Mouse (Mus musculus): ENCODE measurements around the gene Cyp8b1. TPM values are rescaled to one million over a fixed set of nuclear protein-coding genes. Genes with fewer than 3 reads are reported as not detected.

Gene Cyp8b1
- polyA plus RNA-seq (2015; fragmentation: Nextera tagmentation; extraction: Ambion mirVana) = 0.15 TPM in 1 of 2 replicates, not detected in the other

GRCm38 (mm10) chr9:121916102-121916501, at the start of gene Cyp8b1:
TSS of gene Cyp8b1 (minus strand) at chr9:121916305.
- no peak within 1 kb of the TSS for H3K9ac ChIP-seq (replicated peaks)
- no peak for ATAC-seq (replicated peaks)
- no peak within 1 kb of the TSS for H3K4me2 ChIP-seq (replicated peaks)
- no peaks in the 10 kb centered on the region for H3K4me1 ChIP-seq
- no peak within 1 kb of the TSS for H3K4me3 ChIP-seq
- H3K27me3 ChIP-seq = no peaks in the 10 kb centered on the region
- WGBS = 82% methylated on average over 8 of the region's 8 CpGs
- no peak within 1 kb of the TSS for H3K27ac ChIP-seq (replicated peaks)
- no peaks in the 10 kb centered on the region for H3K9me3 ChIP-seq
- H3K36me3 ChIP-seq = no peaks in the 10 kb centered on the region

- no peaks in the 10 kb centered on the region for H3K36me3 ChIP-seq
- no peak overlapping the region for H3K4me3 ChIP-seq
- H3K4me1 ChIP-seq = no peaks in the 10 kb centered on the region
- H3K9ac ChIP-seq (replicated peaks) = no peak overlapping the region
- no peaks in the 10 kb centered on the region for H3K9me3 ChIP-seq
- no peak overlapping the region for H3K4me2 ChIP-seq (replicated peaks)
- WGBS = 93% methylated on average over 7 of the region's 7 CpGs
- no peak for ATAC-seq (replicated peaks)
- no peaks in the 10 kb centered on the region for H3K27me3 ChIP-seq
- H3K27ac ChIP-seq (replicated peaks) = no peak overlapping the region
Measured at GRCm38 (mm10) chr9:121964941-121965340, 48.8 kb upstream of the Cyp8b1 start.

GRCm38 (mm10) chr9:121959966-121960635, 44.0 kb upstream of the Cyp8b1 start:
- H3K4me1 ChIP-seq = no peaks in the 10 kb centered on the region
- H3K9me3 ChIP-seq = no peaks in the 10 kb centered on the region
- 65% methylated on average over 7 of the region's 7 CpGs for WGBS
- no peak overlapping the region for H3K4me3 ChIP-seq
- no peak overlapping the region for H3K4me2 ChIP-seq (replicated peaks)
- H3K27ac ChIP-seq (replicated peaks) = no peak overlapping the region
- no peaks in the 10 kb centered on the region for H3K27me3 ChIP-seq
- H3K9ac ChIP-seq (replicated peaks) = no peak overlapping the region
- H3K36me3 ChIP-seq = no peaks in the 10 kb centered on the region
- no peak for ATAC-seq (replicated peaks)

GRCm38 (mm10) chr9:121952596-121952995, 36.5 kb upstream of the Cyp8b1 start:
- H3K36me3 ChIP-seq = no peaks in the 10 kb centered on the region
- peaks cover 15% of the 10 kb centered on the region for H3K4me1 ChIP-seq
- H3K4me2 ChIP-seq (replicated peaks) = no peak overlapping the region
- no peak for ATAC-seq (replicated peaks)
- H3K4me3 ChIP-seq = no peak overlapping the region
- WGBS = 92% methylated on average over 6 of the region's 6 CpGs
- H3K9ac ChIP-seq (replicated peaks) = no peak overlapping the region
- no peak overlapping the region for H3K27ac ChIP-seq (replicated peaks)
- H3K27me3 ChIP-seq = no peaks in the 10 kb centered on the region
- H3K9me3 ChIP-seq = no peaks in the 10 kb centered on the region

- Histone ChIP-seq H3K27ac (replicated peaks) (peak overlapping the region; percentile 63; the same call in 1 of the 2 replicates), H3K4me2 (replicated peaks) (peak overlapping the region; percentile 38), H3K36me3 (no peaks in the 10 kb centered on the region), H3K9ac (replicated peaks) (0 out of 2 replicates have a peak overlapping the region, but pooled peaks have one; percentile 5), H3K27me3 (no peaks in the 10 kb centered on the region), H3K4me1 (peaks cover 15% of the 10 kb centered on the region), H3K4me3 (peak overlapping the region; percentile 20; the same call in 1 of the 2 replicates), H3K9me3 (no peaks in the 10 kb centered on the region)
- 29% methylated on average over 4 of the region's 4 CpGs for WGBS
- peak; percentile 59; the same call in 1 of the 2 replicates for ATAC-seq (replicated peaks)
Measured at GRCm38 (mm10) chr9:121951114-121951423, 35.0 kb upstream of the Cyp8b1 start.

- peaks cover 15% of the 10 kb centered on the region for H3K4me1 ChIP-seq
- H3K4me3 ChIP-seq = peak within 1 kb of the TSS; percentile 20
- ATAC-seq (replicated peaks) = peak; percentile 93
- H3K36me3 ChIP-seq = no peaks in the 10 kb centered on the region
- 0 out of 2 replicates have a peak within 1 kb of the TSS, but pooled peaks have one; percentile 5 for H3K9ac ChIP-seq (replicated peaks)
- H3K4me2 ChIP-seq (replicated peaks) = peak within 1 kb of the TSS; percentile 38
- 2% methylated on average over 14 of the region's 14 CpGs for WGBS
- H3K27me3 ChIP-seq = no peaks in the 10 kb centered on the region
- no peaks in the 10 kb centered on the region for H3K9me3 ChIP-seq
- peak within 1 kb of the TSS; percentile 63 for H3K27ac ChIP-seq (replicated peaks)
Measured at GRCm38 (mm10) chr9:121950418-121951113, 34.5 kb upstream of the Cyp8b1 start, which contains the start of gene Fam198a. TSS of gene Fam198a (plus strand) at chr9:121950988.

- WGBS = 83% methylated on average over 4 of the region's 4 CpGs
- no peaks in the 10 kb centered on the region for H3K27me3 ChIP-seq
- peaks cover 15% of the 10 kb centered on the region for H3K4me1 ChIP-seq
- H3K36me3 ChIP-seq = no peaks in the 10 kb centered on the region
- no peak for ATAC-seq (replicated peaks)
- H3K27ac ChIP-seq (replicated peaks) = no peak overlapping the region
- H3K4me2 ChIP-seq (replicated peaks) = no peak overlapping the region
- no peak overlapping the region for H3K4me3 ChIP-seq
- no peak overlapping the region for H3K9ac ChIP-seq (replicated peaks)
- H3K9me3 ChIP-seq = no peaks in the 10 kb centered on the region
Measured at GRCm38 (mm10) chr9:121948431-121948830, 32.3 kb upstream of the Cyp8b1 start.

GRCm38 (mm10) chr9:121947784-121948183, 31.7 kb upstream of the Cyp8b1 start:
- Histone ChIP-seq H3K4me3 (no peak overlapping the region), H3K9ac (replicated peaks) (no peak overlapping the region), H3K27me3 (no peaks in the 10 kb centered on the region), H3K9me3 (no peaks in the 10 kb centered on the region), H3K27ac (replicated peaks) (no peak overlapping the region), H3K36me3 (no peaks in the 10 kb centered on the region), H3K4me1 (peaks cover 15% of the 10 kb centered on the region), H3K4me2 (replicated peaks) (no peak overlapping the region)
- WGBS = 8% methylated on average over 4 of the region's 4 CpGs
- ATAC-seq (replicated peaks) = no peak

GRCm38 (mm10) chr9:121943628-121944027, 27.5 kb upstream of the Cyp8b1 start:
- no peak overlapping the region for H3K9ac ChIP-seq (replicated peaks)
- H3K27me3 ChIP-seq = no peaks in the 10 kb centered on the region
- H3K4me1 ChIP-seq = no peaks in the 10 kb centered on the region
- no peak overlapping the region for H3K4me2 ChIP-seq (replicated peaks)
- H3K27ac ChIP-seq (replicated peaks) = no peak overlapping the region
- no peaks in the 10 kb centered on the region for H3K36me3 ChIP-seq
- no peak for ATAC-seq (replicated peaks)
- no peak overlapping the region for H3K4me3 ChIP-seq
- WGBS = 84% methylated on average over 3 of the region's 3 CpGs
- H3K9me3 ChIP-seq = no peaks in the 10 kb centered on the region

- Histone ChIP-seq H3K9me3 (no peaks in the 10 kb centered on the region), H3K27me3 (no peaks in the 10 kb centered on the region), H3K4me3 (no peak overlapping the region), H3K9ac (replicated peaks) (no peak overlapping the region), H3K36me3 (no peaks in the 10 kb centered on the region), H3K27ac (replicated peaks) (no peak overlapping the region), H3K4me1 (no peaks in the 10 kb centered on the region), H3K4me2 (replicated peaks) (no peak overlapping the region)
- 85% methylated on average over 3 of the region's 3 CpGs for WGBS
- no peak for ATAC-seq (replicated peaks)
Measured at GRCm38 (mm10) chr9:121943005-121943404, 26.9 kb upstream of the Cyp8b1 start.

GRCm38 (mm10) chr9:121937944-121938355, 21.8 kb upstream of the Cyp8b1 start:
- peak overlapping the region; percentile 48 for H3K4me2 ChIP-seq (replicated peaks)
- peak overlapping the region; percentile 54 for H3K9ac ChIP-seq (replicated peaks)
- no peaks in the 10 kb centered on the region for H3K9me3 ChIP-seq
- ATAC-seq (replicated peaks) = peak; percentile 78
- H3K27me3 ChIP-seq = no peaks in the 10 kb centered on the region
- H3K4me3 ChIP-seq = peak overlapping the region; percentile 50
- H3K36me3 ChIP-seq = no peaks in the 10 kb centered on the region
- no peaks in the 10 kb centered on the region for H3K4me1 ChIP-seq
- H3K27ac ChIP-seq (replicated peaks) = peak overlapping the region; percentile 67
- 60% methylated on average over 21 of the region's 21 CpGs for WGBS

GRCm38 (mm10) chr9:121937451-121937864, 21.4 kb upstream of the Cyp8b1 start:
- Histone ChIP-seq H3K4me1 (no peaks in the 10 kb centered on the region), H3K27ac (replicated peaks) (peak overlapping the region; percentile 67), H3K4me2 (replicated peaks) (peak overlapping the region; percentile 48), H3K9me3 (no peaks in the 10 kb centered on the region), H3K27me3 (no peaks in the 10 kb centered on the region), H3K36me3 (no peaks in the 10 kb centered on the region), H3K4me3 (peak overlapping the region; percentile 50), H3K9ac (replicated peaks) (peak overlapping the region; percentile 11; the same call in 1 of the 2 replicates)
- peak; percentile 77 for ATAC-seq (replicated peaks)
- WGBS = 58% methylated on average over 6 of the region's 6 CpGs
